Mouse (Mus musculus) adrenal gland, adult 18-20 months (tissue): Measurements from ENCODE around the gene Myl6b. TPM values are rescaled to one million over a fixed set of nuclear protein-coding genes. Genes with fewer than 3 reads are reported as not detected.
"Not testable (repeated sequence)": the region's sequence is repeated elsewhere in the genome, so short reads cannot be mapped to it uniquely, and the experiment has no call there.

Experiments used
- DNase-seq, 2 experiments: peaks; one replicate each; pipeline ENCODE4 v3.0.0; 2021 to 2022; ENCODE audit warnings: low spot score in 2 of 2
- total RNA-seq, 2 experiments: library from RNA; stranded (reverse); gene quantifications; 1 replicate in 1 of 2; 2 replicates in 1 of 2; pipeline ENCODE4 v1.2.3; 2021

Gene Myl6b
- total RNA-seq, 2 experiments from 2014 or later = 5.3 to 11.6 TPM

DNA sequence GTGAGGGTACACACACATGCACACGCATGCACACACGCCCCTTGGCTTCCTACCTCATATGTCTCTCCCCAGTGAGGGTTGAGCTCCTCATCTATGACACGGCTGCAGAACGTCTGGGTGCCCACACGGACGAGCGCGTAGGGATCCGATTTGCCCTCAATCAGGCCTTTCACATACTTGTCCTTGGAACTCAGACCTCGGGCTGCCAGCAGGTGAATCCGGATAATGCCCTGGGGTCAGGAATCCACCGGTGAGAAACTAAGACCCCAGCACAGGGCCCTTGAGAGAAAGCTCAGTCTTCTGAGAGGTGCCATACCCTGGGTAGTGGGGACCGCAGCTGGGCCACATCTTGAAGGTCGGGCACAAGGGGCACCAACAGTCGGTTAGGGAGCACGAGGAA lies 22.1 kb upstream of the Myl6b start:
- DNase-seq = no peak

DNA sequence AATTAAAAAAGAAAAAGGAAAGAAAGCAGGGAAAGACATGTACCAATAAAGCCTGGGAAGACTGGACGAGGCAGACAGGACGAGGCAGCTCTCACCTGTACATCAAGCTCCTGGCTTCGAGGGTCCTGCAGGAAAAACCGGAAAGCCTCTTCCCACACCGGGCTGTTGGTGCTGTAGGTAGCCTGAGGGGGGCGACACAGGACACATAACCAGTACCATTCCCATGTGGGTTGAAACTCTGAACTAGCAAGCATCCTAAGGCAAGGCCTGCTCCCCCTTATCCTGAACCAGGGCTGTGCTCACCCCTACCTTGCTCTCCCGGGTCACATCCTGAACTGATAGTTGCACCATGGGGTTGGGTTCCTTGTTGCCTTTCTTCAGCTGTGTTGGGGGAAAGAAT lies 20.3 kb upstream of the Myl6b start:
- DNase-seq = peak; percentile 48 to 62

DNA sequence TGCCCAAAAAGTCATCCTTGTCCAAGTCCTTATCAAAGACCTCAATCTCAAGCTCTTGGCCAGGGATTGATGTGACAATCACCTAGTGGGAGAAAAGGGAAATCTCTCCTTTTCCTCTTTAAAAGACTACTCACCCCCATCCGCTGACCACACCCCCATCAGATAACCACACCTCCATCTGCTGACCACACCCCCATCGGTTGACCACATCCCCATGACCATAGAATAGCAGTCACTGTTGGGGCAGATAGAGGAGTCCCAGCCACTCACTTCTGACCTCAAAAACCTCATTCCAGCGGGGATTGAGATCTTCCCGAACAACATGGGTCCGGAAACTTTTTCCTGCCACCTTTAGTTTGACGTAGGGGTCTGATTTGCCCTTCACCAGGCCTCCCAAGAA lies 18.2 kb upstream of the Myl6b start:
- no peak for DNase-seq

DNA sequence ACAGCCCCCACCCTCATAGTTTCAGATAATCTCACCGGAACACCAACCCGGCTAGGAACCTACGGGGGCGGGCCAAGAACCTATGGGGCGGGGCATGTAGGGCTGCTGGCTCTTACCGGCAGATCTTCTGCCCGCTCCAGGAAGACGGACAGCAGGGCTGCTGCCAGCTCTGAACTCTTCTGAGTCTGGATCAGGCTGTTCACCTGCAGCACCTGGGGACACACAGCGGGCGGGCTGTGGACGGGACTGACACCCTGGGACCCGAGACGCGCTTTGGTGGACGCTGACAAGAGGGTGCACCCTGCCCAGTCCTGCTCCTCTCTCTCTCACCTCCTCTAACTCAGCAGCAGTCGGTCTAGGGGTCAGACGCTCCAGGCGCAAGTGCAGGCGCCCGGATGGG lies 17.5 kb upstream of the Myl6b start:
- no peak for DNase-seq

DNA sequence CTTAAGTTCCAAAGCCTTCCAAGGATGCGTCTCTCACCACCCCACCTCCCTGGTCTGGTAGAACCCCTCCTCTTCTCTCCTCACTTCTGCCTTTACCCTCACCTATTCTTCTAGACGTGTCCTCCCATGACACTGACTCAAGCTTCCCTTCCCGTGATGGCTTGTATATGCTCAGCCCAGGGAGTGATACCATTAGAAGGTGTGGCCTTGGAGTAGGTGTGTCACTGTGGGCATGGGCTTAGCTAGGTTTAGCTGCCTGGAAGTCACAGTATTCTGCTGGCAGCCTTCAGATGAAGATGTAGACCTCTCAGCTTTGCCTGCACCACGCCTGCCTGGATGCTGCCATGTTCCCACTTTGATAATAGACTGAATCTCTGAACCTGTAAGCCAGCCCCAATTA lies 16.6 kb upstream of the Myl6b start:
- no peak for DNase-seq

DNA sequence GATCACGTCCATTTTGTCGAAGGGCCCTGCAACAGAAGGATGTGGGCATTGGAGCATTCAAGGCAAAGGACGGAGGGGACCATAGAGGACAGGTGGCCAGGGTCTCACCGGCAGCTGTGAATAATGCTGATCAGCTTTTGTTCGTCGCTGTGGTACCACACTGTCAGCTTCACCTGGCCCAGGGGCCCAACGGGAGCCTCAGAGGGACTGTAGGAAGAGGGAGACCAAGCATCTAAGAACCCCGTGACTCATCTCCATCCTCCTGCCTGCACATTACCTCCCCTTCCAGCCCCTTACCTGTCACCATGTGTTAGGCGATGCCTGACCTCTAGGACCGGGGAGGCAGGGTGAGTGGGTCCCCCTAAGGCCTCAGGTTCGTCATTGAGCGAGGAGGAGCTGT lies 13.3 kb upstream of the Myl6b start:
- DNase-seq = no peak

DNA sequence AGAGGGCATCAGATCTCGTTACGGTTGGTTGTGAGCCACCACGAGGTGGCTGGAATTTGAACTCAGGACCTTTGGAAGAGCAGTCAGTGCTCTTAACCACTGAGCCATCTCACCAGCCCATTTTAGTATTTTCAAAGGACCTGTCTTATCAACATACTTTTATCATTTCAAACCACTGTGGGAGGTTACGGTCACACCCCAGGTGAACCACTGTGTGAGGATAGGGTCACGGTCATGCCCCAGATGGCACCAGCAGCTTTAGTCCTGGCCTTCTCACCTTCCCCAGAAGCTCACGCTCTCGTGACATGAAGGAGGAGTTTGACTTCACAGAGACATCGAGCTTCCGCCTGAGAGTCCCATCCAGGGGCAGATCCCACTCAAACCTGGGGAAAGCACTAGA lies 12.7 kb upstream of the Myl6b start:
- no peak for DNase-seq

DNA sequence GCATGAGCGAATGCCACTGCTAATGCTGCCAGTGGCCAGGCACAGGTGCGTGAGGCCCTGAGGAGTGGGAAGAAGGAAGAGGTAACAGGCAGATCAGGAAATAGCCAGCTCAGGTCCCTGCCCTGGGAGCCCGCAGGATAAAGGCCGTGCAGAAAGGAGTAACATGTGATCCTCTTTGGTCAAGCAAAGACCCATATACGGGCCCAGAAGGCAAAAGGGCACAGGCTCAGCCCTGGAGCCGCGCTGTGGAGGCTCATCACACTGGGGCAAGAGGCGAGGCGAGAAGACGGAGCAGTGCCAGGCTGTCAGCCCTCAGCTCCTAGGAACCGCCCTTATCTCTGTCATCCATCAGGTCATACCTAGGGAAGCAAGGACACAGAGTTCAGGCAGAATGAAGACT lies 11.8 kb upstream of the Myl6b start:
- DNase-seq = no peak

DNA sequence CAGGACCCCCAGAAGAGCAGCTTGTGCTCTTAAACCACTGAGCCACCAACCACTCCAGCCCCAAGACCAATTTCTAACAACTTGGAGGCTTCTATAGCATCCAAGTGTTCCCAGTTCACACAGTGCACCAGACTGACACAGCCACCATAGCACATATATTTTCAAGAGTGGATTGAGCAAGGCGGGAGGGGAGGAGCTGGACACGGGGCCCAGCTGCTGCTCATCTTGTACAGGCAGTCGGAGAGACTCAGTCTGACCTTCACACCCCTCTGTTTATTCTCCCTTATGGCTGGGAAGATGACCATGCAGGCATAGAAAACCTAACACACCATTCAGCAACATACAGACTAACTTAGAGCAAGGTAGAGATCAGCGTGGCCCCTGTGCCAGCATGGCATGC lies 11.3 kb upstream of the Myl6b start:
- no peak for DNase-seq

DNA sequence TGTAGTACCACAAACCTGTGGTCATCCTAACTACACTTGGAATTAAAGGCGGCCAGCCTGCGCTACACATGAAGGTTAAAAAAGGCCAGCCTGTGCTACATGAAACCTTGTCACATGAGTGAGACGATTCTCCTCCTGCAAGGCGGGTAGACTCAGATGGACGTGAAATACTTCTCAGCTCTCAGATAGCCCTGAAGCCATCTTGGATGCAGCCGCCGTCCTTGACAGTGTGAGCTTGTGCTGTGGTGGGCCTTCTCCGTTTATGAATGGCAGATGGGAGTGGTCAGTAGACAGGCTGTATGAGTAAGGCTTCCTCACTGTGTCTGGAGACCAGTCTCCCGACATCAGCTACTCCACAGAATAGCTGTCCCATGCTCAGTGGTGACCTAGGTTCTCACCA lies 10.7 kb upstream of the Myl6b start:
- no peak for DNase-seq

DNA sequence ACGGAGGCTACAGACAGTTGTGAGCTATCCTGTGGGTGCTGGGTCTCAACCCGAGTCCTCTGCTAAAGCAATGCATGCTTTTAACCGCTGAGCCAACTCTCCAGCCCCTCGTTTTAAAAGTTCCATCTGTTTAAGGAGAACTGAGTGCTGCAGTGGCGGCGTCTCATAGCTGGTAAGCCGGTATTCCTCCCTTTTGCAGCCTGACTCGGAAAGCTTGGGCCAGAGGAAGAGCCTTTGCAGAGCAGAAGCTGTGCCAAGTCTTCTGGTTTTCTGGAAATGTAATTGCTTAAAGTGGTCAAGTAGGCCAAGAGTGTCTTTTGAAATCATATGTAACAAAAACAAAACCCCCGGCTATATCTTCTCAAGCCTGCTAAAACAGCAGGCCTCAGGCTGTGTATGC lies 9.8 kb upstream of the Myl6b start:
- no peak for DNase-seq

DNA sequence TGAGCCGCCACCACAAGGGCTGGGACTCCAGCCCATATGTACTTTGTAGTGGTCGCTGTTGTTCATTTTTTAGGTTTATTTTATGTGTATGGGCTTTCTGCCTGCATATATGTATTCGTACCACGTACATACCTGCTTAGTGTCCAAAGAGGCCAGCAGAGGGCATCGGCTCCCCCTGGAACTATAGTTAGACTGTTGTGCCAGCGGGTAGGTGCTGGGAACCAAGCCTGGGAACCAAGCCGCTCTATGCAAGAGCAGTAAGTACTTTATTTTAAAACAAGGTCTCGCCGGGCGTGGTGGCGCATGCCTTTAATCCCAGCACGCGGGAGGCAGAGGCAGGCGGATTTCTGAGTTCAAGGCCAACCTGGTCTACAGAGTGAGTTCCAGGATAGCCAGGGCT lies 7.5 kb upstream of the Myl6b start:
- no peak for DNase-seq

DNA sequence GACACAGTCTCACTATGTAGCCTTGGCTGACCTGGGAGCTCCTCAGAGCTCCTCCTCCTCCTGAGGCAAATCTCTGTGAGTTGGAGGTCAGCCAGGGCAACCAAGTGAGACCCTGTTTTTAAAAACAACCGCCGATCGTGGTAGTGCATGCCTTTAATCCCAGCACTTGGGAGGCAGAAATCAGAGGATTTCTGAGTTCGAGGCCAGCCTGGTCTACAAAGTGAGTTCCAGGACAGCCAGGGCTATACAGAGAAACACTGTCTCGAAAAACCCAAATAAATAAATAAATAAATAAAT lies 6.8 kb upstream of the Myl6b start:
- DNase-seq = not testable (repeated sequence)

DNA sequence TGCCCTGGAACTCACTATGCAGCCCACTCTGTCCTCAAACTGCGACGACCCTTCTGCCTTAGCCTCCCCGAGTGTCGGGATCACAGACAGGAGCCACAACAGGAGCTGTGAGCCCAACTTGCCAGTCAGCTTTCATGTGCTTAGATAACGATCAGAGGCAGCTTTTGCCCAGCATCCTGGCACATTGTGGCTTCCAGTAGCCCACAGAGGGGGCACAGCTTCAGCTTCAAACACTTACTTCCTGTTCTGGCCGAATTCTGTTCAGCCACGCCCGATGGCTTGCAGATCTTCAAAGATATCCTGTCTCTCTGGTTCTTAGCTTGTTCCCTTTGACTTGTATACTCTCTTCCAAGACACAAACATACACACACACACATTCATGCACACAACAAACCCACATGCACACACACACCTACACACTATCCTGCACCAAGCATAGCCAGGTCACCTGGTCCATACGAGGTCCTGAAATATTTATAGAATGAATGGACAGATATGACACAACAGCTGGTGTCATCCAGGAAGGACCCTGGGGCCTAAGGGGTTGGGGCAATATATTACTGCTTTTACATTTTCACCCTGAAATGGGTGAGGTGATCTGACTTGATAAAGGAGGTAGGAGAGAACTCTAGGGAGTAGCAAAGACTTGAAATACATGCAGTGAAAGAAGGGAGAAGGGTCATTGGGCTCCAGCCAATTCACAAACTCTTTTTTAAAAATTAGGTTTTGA lies 6.3 kb upstream of the Myl6b start:
- DNase-seq = no peak

DNA sequence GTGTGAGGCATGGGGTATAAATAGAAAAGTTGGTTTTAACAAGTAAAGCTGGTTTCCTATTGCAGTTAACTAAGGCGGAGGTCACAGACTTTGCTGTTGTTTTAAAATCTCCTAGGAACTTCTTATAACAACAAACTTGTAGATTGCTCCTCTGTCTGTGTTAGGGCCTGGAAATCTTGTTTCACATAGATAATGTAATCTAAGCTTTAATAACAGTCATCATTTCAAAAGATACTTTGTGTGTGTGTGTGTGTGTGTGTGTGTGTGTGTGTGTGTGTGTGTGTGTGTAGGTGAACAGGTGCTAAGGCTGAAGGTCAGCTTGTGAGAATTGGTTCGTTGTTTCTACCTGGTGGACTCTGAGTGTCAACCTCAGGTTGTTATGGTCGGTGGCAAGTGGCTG lies 5.5 kb upstream of the Myl6b start:
- no peak for DNase-seq

DNA sequence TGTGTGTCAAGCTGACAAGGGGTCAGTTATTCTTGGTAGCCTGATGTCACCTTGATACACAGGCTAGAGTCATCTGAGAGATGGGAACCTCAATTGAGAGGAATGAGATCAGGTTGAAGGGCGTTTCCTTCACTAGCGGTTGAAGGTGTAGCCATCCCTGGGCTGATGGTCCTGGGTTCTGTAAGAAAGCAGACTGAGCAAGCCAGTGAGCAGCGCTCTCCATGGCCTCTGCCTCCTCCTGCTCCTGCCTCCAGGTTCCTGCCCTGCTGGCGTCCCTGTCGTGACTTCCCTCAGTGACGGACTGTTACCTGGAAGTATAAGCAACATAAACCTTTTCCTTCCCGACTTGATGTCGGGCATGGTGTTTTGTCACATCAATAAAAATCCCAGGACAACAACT lies 5.0 kb upstream of the Myl6b start:
- no peak for DNase-seq

DNA sequence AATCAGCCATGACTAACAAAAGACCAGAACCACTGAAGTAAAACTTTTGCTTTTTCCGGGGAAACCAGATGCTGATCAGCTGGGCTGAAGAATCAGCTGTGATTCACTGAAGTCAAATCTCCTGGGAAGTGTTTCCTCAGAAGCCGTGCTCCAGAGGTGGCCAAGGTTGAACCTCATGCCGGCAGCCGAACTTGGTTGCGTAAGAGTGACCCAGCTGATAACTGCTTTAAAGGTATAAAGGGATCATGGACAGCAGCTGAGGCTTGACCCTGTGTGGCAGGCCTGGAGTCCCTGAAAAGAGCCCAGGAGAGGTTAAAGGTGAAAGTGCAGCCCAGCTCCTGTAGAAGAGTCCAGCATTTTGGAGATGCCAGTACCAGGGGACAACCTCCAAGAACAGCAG lies 3.9 kb upstream of the Myl6b start:
- peak in 1 of 2 experiments; percentile 36 for DNase-seq

DNA sequence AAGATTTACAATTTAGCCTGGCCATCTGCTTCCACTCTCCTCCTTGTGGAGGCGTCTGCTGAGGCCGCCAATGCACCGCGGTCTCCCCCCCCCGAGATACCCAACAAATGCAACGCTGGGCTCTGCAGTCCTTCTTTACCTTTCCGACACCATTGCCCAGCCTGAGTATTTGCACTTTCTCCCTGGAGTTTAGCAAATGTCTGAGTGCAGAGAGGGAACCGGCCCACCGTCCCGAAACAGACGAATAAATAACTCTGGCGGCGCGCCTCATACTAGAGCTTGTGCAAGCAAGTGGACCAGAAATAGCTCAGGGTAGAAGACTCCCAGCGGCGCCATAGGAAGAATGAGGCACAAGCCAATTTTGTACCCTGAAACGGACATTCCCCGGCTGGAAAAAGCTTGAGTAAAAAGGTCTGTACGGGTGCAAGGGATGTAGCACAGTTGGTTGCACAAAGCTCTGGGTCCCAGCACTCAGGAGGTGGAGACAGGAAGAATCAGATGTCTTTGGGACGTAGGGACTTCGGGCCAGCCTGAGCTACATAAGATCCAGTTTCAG lies 709 bp upstream of the Myl6b start:
- peak; percentile 54 to 58 for DNase-seq

DNA sequence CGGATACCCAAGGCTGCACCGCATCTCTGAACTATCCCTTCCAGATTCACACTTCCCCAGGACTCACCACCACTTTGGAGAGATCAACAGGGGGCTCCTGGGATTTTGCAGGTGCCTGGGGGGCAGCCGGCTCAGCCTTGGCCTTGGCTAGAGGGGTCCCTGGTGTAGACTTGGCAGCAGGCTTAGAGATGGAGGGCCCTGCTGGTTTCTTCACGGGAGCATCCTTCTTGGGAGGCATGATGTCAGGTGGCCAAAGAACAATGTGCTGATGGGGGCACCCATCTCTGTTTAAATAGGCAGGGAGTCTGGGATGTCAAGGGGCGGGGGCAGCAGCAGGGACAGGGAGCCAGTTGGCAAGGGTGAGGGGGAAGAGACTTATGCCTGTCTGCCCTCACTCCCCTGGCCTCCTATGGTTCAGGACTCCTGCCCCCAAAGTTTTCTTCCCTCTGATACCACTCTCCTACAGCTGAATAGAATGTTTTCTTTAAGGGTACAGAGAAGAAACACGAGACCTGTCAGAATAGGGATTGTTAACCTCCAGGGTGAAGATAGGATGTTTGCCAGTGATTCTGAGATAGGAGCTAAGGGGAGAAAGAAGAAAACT lies 1.2 kb downstream of the Myl6b start:
- DNase-seq = no peak

DNA sequence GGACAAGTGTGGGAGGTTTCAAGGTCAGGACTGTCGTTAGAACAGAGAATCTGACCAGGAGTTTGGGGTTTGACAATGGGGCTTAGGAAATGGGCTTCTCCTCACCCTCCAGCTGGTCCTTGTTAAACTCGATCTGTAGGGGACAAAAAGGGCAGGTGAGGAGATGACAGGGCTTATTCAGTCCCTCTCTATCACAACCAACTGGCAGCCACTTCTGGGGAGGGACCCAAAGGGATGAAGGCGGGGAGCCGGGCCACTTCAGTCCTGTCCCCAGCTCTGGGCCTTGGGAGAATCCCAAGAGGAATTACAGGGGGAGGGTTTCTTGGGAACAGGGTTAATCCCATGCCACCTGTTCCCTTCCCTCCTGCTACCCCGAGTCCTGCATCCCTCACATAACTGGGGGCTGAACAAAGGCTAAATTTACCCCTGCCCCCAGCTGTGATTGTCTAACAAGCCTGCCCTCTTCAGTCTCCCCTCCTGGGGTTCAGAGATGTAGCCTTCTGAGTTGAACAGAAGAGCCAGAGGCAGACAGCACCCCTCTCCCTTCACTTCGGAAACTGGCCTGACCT lies 1.9 kb downstream of the Myl6b start:
- no peak for DNase-seq

DNA sequence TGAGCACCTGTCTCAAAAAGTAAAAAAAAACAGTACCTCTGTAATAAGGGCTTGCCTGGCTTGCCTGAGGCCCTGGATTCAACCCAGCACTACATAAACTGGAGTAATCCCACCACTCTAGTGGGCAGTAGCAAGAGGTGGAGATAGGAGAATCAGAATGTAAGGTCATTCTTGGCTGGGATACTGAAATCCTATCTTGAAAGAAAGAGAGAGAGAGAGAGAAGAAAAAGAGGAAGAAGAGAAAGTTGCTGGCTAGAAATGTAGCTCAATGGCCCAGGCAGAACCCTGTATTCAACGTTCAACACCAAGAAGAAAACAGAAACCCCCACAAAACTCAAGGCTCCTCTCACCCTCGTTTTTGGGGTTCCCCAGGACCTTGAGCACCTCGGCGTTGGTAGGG lies 2.6 kb downstream of the Myl6b start:
- no peak for DNase-seq

DNA sequence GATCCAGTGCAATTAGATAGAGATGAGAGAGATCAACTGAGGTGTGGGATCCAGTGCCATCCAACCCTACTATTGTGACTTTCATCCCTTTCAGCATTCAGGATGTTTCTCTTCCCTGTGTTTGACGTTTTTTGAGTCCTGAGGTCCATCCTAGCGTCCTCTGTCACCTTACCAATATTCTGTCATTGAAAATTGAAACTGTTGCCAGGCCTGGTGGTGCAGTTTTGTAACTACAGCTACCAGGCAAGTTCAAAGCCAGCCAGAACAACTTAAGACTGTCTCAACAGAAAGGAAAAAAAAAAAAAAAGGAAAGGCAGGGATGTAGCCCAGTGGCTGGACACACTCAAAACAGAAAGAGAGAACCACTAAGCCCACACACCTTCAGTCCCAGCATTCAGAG lies 3.2 kb downstream of the Myl6b start:
- DNase-seq = no peak
